Mouse (Mus musculus): ENCODE measurements around the gene Ddah1.

GRCm38 (mm10) chr3:145743476-145744027 is 14.9 kb upstream of the Ddah1 start:
- no peak for TF ChIP-seq CTCF (conservative IDR thresholded peaks at IDR 0.05; ENCODE audit: low read length)
- no peak for TF ChIP-seq POU5F1 (IDR thresholded peaks at IDR 0.05; ENCODE audit: borderline replicate concordance, low read length)
